Mouse (Mus musculus) frontal cortex, postnatal 10 days (tissue): ENCODE data around the gene Cmss1.
A peak's percentile ranks its signal among the peaks of the same experiment; 100 is the strongest.

Experiments used
- DNase-seq, 2 experiments: peaks; one replicate each; pipeline ENCODE4 v3.0.0; 2022; ENCODE audit warnings: low spot score in 2 of 2, mixed read lengths in 1 of 2

The Cmss1 gene

DNA sequence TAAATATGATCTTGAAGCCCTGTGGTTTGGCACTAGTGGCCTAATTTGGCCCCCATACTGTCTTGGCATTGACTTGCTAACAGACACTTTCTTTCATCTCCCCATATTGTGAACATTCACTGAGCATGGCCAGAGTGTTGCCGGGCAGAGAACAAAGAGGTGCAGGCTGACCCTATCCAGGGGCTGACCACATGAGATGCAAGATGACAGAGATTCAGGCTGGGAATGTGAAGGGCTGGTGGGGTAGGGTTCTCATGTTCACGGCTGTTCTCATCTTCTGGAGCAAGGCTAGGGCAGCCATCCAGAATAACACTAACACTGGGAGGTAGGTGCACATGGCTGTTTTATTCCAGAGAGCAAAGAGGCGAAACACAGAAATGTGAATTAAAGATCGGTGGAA, 92.3 kb downstream of the Cmss1 start:
- no peak for DNase-seq

DNA sequence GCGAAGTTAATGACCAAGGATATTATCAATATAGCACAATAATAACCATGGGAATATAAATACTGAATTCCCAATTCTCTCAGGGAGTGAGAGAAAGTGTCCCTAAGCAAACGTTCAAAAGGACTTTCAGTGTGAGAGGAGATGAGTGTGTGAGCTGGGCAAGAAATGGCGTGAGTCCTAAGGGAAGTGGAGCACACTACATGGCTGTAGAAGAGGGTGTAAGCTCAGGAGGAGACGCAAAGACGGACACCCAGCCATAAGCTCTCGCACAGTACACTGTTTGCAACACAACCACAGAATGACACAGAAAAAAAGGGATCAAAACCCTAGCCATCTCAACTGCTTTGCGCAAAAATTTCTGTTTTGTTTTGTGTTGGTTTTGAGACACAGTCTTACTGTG, 93.1 kb downstream of the Cmss1 start:
- no peak for DNase-seq

DNA sequence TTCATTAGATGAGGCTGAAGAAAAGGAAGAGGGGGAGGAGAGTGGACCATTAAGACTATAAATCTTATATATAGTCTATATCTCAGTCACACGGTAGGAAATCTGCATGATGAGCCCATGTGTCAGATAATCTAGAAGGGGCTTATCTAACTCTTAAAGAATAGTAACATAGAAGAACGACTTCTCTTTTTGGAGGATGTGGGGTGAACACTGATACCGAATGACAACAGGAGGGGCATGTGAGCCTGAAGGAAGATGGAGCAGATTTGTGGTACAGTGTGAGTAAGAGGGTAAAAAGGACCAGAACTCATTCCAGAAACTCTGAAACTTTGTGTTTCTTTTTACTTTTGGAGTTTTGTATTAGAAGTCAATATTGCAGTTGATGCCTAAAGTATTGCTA, 97.6 kb downstream of the Cmss1 start:
- no peak for DNase-seq

DNA sequence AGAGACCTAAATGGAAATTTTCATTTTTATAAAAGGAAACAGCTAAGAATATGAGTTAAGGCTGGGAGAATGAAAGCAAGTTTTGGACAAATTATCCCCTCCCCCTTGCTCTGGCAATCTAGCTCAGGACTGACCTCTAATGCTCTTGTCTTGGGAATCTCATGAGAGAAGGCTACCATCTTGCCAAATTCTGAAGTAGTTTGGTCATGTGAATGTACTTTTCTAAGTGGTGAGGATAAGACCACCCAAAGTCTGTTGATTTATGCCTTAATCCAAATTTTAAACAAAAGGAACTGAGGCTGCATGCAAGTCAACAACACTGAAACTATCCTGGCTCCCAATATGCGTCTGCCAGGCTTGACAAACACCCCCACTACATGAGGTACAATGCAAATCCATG, 98.3 kb downstream of the Cmss1 start:
- DNase-seq = no peak

DNA sequence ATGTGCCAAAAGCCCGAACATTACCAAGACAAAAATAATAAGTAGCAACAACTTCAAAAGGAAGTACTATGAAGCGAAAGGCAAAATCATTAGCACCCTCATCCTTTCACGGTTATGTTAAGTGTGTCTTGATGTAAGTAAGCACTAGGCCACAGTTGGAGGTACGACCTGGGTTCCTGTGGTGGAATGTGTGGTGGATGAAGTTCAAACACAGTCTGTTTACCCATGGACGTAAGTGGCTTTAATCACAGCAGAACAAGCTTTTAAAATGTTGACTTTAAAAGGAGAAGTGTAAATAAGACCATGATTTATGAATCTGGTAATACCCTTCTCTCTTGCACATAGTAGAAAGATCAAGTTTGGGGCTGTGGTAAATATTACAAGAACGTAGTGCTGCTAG, 100.5 kb downstream of the Cmss1 start:
- DNase-seq = no peak

DNA sequence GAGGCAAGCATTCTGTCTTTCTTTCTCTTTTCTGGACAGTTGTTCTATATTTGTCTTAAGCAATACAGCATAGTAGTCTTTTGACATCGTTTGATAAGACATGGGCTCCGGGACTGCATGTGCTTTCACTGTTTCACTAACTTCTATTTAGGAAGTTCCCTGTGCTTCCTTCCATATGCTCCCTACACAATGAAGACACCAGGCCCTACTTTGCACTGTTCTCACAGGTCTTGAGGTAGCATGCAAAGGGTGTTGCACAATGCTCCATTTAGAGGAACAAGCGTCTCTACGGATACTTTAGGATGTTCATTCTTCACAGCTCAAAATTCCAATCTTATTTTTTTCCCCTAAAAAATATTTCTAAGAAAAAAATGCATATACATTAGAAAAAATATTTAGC, 101.9 kb downstream of the Cmss1 start:
- DNase-seq = no peak

DNA sequence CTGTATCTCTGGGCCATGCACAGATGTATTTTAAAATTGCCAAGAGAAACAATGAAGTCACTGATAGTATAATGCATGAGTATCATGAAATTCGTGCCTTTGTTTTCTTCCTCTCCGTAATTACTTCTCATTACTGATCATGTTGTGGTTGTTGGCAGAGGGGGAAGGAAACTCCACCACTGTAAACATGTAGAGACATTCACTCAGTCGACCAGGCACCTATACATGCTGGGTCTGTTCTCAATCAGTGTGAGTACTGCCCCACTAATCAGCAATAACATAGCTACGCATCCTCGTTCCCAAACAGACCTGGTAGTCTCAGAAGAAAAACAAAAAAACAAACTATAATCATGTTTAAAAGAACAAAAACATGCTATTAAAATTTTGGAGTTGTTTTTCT, 103.9 kb downstream of the Cmss1 start:
- no peak for DNase-seq

DNA sequence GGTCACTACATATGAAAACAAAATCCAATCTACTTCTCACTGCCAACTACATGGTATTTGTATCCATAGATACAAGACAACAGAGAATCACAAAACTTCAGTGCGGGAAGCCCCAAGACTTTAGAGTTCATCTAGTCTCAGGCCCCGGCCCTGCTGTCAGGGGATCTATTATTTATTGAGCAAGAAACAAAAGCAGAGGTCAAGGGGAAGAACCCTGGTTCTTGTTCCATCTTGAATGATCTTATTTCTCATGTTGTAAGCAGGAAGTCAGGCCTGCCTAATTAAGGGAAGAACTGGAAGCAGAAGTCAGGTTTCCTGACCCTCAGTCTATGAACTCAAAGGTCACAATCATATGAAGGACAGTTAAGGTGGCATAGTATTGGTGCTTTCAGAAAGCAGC, 104.4 kb downstream of the Cmss1 start:
- no peak for DNase-seq

DNA sequence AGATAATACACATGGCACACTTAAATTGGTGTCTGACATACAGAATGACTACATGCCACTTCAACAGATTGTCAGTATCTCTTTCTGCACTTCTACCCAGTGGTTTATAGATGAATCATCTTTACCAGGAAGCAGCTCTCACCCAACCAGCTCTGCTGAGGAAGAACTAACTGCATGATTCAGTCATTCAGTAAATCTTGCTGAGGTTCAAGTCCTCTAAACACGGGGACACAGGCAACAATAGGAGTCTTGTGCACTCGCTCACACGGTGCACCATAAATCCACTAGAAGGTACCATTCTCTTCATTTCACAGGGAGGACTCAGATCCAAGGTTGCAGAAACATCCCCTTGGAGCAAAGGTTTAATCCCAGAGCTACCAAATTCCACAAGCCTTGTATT, 105.8 kb downstream of the Cmss1 start:
- DNase-seq = no peak

DNA sequence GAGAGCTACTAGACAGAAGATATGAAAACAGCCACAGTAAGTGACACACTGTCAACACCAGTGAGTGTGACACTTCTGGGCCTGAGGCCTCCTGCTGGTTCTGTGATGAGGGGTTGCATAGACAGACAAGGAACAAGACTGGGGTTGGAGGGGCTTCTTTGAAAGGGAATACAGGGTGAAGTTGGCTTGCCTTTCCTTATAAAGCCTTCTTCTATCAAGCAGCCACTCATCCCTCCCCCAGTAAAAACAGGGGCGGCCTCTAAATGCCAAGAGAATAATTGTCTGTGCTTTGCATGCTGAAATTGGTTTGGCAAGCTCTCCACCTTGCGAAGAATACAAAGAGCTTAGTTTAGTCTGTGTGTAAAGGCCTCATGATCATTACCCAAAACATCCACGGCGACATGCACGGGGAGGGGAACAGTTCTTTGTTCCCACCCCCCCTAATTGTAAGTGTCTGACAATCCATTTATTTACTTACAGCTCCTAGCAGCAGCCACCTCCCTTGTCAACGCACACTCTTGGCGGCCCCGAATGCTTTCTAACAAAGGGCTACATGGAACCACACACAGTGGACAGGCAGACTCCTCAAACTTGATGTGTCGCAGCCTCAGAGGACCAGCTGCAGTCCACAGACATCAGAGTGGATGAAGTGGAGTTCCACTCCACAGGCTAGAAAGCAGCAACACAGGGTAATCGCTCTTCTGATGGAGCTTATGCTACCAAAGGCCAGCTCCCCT, 110.1 kb downstream of the Cmss1 start:
- DNase-seq = peak in 1 of 2 experiments; percentile 33

DNA sequence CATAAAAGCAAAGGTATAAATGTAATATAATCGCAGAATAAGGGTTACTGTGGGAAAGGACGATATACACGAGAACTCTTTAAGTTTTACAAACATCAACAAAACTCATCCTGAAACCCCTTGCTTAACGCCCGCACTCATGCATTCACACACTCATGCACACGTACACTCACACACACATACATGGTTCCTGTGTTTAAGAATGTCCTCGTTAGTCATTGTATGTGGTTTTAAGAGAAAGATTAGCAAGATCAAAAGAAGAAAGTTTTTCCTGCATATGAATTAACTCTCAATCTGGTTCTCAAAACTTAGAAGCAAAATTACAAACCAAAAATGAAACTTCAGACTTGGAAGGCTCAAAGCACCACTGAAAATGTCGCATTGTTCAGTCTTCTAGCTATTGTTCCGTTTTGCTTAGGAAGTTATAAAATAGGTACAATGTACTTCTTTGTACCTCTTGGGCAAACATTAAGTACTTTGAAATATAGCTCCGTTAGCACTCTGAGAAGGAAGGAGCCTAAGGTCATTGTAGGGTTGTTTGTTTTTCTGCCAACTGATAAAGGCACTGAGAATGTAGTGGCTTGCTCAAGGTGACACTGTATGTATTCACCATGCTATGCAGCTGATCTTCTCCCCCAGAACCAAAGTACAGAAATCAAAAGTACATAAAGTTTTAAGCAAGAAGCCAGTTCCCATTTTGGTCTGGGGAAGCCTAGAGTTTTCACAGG, 111.0 kb downstream of the Cmss1 start:
- no peak for DNase-seq

DNA sequence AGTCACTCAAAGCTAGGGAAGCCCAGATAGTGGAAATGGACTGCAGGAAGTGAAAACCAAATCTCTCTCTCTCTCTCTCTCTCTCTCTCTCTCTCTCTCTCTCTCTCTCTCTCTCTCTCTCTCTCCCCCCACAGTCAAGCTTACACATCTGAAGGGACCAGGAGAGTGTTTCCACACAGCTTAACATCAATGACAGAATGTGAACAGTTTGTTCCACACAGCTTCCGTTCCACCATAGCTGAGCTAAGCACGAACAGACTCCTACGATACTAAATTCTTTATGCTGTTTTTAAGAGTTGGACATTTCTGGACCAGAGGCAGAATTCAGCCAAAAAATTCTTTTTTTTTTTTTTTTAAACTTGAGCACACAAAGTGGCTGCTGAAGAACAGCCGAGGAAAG, 114.8 kb downstream of the Cmss1 start:
- no peak for DNase-seq

DNA sequence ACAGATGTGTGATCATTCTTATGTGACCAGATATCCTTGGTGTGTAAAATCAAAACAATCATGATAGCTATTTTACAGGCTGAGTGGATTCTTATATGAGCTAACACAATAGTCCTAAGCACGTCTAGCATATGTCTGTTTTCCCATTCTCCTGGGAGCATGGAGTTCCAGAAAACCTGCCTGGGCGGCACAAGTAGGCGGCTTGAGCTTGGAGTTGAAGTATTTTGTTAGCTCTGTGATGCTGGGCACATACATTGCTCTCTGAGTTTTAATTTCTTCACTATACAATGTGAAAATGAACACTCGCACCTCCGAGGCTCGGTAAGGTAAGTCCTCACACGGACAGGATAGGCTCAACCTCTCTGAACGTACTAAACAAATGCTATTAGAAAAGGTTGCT, 116.0 kb downstream of the Cmss1 start:
- DNase-seq = no peak

DNA sequence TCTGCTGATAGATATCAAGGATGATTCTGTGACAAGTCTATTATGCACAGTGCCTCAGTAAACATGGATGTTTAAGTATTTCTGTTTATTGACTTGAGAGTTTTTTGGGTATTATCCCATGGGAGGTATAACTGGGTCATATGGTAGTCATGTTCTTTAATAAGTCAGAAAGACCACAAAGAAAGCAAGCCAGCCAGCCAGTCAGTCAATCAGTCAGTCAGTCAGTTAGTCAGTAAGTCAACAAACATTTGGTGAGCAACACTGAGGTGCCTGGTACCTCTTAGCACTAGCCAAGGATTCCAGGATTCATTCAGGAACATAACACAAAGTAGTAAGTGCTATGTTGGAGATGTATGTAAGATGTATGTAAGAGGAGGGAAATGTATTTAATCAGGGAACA, 118.0 kb downstream of the Cmss1 start:
- DNase-seq = no peak

DNA sequence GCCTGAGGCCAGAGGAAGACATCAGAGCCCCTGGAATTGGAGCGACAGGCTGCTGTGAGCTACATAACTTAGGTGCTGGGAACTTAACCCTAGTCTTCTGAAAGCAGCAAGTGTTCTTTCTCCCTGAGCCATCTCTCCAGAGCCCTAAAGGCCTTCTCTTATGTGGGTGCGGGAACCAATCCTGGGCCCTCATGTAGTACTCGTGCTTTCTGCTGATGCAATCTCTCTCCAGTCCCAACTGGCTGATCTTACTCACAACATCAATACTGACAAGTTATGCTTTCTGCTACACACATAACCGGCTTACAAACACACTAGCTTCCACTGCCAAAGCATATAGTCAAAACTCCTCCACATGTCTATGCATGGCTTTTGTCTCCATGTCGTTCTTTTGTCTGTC, 120.4 kb downstream of the Cmss1 start:
- DNase-seq = no peak

DNA sequence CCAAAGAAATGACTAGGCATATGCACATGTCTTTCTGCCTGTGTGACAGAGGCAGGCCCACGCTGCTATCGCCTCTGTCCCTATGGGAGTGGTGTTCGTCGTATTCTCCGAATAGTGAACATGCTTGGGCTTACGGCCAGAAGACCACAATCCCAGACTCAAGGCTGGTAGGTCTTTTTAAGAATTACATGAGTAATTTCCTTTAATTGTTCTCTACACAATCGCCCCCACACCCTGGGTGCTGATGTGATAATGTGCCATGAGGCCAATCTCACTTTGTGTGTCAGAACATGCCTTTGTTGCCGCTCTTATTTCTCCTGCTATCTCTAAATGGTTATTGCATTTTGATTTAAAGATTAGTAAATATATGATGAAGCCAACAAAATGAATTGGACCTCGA, 121.4 kb downstream of the Cmss1 start:
- DNase-seq = no peak

DNA sequence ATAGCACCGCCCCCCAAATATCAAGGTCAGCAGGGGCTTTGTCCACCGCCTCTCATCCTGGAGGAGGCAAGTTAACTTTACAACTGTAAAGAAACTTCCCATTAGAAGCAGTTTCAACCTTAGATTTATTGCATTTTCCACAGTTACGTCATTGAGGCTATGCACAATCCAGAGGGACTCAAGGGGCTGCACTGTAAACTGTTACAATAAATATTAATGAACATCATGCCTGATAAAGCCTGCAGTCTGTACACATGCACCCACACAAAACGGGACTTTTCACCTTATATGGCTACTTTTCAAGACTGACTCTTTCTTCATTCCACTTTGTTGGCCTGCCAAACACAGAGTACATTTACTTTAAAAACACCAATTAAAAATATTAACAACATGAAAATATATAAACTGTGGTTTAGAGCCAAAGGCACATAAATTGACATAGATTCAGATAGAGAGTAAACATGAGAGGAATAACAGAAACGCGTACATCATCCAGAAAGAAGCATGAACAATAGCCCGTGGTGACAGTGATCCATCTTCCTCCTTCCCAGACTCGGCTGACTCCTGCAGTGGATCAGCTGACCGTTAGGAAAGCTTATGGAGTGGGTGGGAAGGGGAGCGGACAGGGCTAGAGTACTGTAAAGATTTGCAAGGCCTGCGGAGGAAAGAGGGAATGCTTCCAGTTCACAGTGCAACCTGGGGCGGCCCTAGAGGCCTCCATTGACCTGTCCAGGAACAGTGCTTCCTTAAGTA, 122.4 kb downstream of the Cmss1 start:
- DNase-seq = no peak

DNA sequence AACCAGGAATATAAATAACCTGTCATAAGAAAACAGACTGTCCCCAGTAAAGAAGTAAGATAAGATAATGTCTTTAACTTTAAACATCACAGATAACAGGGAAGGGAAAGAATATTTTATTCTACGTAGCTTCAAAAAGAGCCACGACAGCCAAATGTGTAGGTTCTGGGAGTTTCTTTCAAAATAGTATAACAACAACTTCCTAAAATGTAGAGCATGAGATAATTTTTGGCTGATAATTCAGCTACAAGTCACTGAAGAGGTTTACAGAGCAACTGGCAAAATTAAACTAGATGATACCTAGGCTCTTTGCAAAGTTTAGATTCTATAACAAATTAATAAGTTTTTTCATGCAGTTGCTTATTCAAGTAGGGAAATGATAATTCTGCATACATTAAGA, 123.2 kb downstream of the Cmss1 start:
- DNase-seq = no peak

DNA sequence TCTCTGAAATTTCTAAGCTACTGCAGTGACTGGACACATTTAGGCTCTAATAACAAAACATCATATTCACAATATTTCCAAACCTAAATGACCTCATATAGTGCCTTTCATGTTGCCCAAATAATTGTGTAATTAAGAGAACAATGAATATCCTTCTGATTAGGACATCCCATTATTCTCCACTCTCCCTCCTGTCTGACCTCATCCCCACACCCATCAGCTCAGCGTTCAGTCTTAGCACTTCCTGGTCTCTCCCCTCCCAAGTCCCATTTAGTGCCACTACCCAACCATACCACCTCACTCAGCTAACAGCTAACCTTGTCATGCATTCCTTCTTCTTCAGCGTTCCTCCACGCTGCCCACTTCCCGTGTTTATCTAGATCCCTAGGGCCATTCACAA, 123.8 kb downstream of the Cmss1 start:
- DNase-seq = no peak

DNA sequence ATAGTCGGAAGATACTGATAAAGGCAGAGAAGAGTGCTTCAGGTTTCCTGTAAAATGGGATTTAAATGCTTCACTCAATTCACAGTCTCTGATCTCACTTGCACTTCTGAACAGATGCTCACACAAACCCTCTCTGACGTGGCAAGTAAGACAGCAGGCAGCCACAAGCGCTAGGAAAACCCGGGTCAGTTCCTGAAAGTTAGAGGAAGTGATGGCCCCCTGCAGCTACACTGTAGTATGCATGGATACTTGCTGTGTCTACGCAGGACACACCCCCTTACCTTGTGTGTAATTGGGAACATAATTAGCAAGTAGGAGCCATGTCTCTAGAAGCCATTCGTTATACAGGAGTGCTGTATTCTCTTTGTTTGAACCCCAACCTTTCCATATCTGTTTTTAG, 124.4 kb downstream of the Cmss1 start:
- DNase-seq = no peak

DNA sequence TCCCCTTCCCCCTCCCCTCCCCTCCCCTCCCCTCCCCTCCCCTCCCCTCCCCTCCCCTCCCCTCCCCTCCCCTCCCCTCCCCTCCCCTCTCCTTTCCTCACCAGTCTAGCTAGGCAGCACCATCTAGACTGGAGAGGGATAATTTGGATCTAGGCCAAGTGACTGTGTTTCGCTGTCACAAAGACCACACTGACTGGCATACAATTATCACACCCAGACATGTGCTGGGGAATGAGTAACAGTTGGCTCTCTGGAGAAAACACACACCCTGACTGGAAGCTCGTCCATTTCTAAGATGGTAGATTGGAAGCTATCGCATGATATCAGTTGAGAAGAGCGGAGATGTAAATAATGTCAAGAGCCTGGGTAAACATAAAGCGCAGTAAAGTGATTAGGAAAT, 126.9 kb downstream of the Cmss1 start:
- no peak for DNase-seq

DNA sequence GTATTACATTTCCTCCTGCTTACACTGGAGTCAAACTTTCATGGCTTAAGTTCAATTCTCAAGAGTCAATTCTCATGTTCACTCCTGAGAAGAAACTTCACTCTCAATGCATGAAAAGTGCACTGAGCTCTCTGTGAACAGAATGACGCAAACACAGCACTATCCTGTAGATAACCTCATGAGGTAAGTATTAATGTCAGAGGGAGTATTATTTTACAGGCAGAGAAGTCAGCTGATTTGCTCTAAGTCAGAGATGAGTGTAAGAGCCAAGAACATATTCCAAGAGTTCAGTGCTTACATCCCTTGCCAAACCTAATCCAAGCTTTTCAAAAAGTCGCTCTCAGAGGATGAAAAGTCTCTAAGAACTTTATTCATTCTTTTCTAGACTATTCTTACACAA, 128.2 kb downstream of the Cmss1 start:
- DNase-seq = no peak
